Comparison of ENCODE assay signal across 8 mouse cellular contexts in genomic region chr17:29048748-29049507, GRCm38 (mm10). TPM values are rescaled to one million over a fixed set of nuclear protein-coding genes. Genes with fewer than 3 reads are reported as not detected.
A peak's percentile ranks its signal among the peaks of the same experiment; 100 is the strongest.
DNase-seq lines count a peak whose midpoint lies in the region; ATAC-seq lines count a peak whose summit lies in the region.

No protein-coding gene starts in this region.

- H3K27me3 ChIP-seq in kidney, embryonic 16.5 days (ENCODE audit: insufficient read depth, low read length) = no peaks in the 10 kb centered on the region
- no peaks in the 10 kb centered on the region for H3K27me3 ChIP-seq in liver, embryonic 11.5 days (replicated peaks; ENCODE audit: control insufficient read depth, insufficient read depth, low read length)
- H3K27me3 ChIP-seq in stomach, embryonic 15.5 days (replicated peaks) = no peaks in the 10 kb centered on the region

- H3K9ac ChIP-seq in kidney, embryonic 16.5 days (replicated peaks; ENCODE audit: low read length) = no peak overlapping the region
- no peak overlapping the region for H3K9ac ChIP-seq in liver, embryonic 11.5 days (ENCODE audit: low read depth, low read length)
- H3K9ac ChIP-seq in stomach, embryonic 15.5 days = no peak overlapping the region

- H3K36me3 ChIP-seq in kidney, embryonic 16.5 days (ENCODE audit: insufficient read depth, low read length) = peaks cover 38% of the 10 kb centered on the region
- H3K36me3 ChIP-seq in liver, embryonic 11.5 days (ENCODE audit: control insufficient read depth, insufficient read depth, low read length) = peaks cover 29% of the 10 kb centered on the region
- H3K36me3 ChIP-seq in stomach, embryonic 15.5 days = peaks cover 22% of the 10 kb centered on the region

- H3K4me3 ChIP-seq in kidney, embryonic 16.5 days (ENCODE audit: low read length) = no peak overlapping the region
- no peak overlapping the region for H3K4me3 ChIP-seq in liver, embryonic 11.5 days (ENCODE audit: low read depth, low read length)
- H3K4me3 ChIP-seq in stomach, embryonic 15.5 days (replicated peaks) = no peak overlapping the region

- no peak overlapping the region for H3K27ac ChIP-seq in kidney, embryonic 16.5 days (ENCODE audit: low read length)
- no peak overlapping the region for H3K27ac ChIP-seq in liver, embryonic 11.5 days (ENCODE audit: low read depth, low read length)
- 0 out of 2 replicates have a peak overlapping the region, but pooled peaks have one; percentile 19 for H3K27ac ChIP-seq in stomach, embryonic 15.5 days

- no peaks in the 10 kb centered on the region for H3K9me3 ChIP-seq in kidney, embryonic 16.5 days (ENCODE audit: low read length)
- no peaks in the 10 kb centered on the region for H3K9me3 ChIP-seq in liver, embryonic 11.5 days (ENCODE audit: control insufficient read depth, low read length)
- no peaks in the 10 kb centered on the region for H3K9me3 ChIP-seq in stomach, embryonic 15.5 days

- DNase-seq in B cell, adult 2 months = peak; percentile 88 to 90
- DNase-seq in adrenal gland, postnatal 10 days = peak; percentile 91
- DNase-seq in embryo, embryonic 9.5 days (ENCODE audit: extremely low spot score) = peak; percentile 86
- peak; percentile 78 to 84 for DNase-seq in gastrocnemius, postnatal 4 days (ENCODE audit: low spot score in 2 of 2)
- peak; percentile 80 for DNase-seq in liver, embryonic 11.5 days (ENCODE audit: low spot score)
- peak; percentile 69 to 81 for DNase-seq in natural killer cell, adult 2 months (ENCODE audit: low spot score in 2 of 2)

- ATAC-seq in kidney, embryonic 16.5 days (ENCODE audit: low FRiP score, low TSS enrichment) = peak; percentile 36; the same call in 1 of the 2 replicates
- peak; percentile 30; the same call in 1 of the 2 replicates for ATAC-seq in liver, embryonic 11.5 days (replicated peaks; ENCODE audit: low FRiP score)
- ATAC-seq in stomach, embryonic 15.5 days (ENCODE audit: insufficient read depth, low FRiP score, low read depth) = no peak

- H3K4me2 ChIP-seq in kidney, embryonic 16.5 days (replicated peaks; ENCODE audit: low read depth, low read length) = no peak overlapping the region
- no peak overlapping the region for H3K4me2 ChIP-seq in liver, embryonic 11.5 days
- no peak overlapping the region for H3K4me2 ChIP-seq in stomach, embryonic 15.5 days

- WGBS in kidney, embryonic 16.5 days = 20% methylated on average over 13 of the region's 13 CpGs
- 23% methylated on average over 13 of the region's 13 CpGs for WGBS in liver, embryonic 11.5 days
- 17% methylated on average over 13 of the region's 13 CpGs for WGBS in stomach, embryonic 15.5 days

- peaks cover 15% of the 10 kb centered on the region for H3K4me1 ChIP-seq in kidney, embryonic 16.5 days (ENCODE audit: insufficient read depth, low read length)
- peaks cover 14% of the 10 kb centered on the region for H3K4me1 ChIP-seq in liver, embryonic 11.5 days (replicated peaks; ENCODE audit: control insufficient read depth, insufficient read depth, low read length)
- H3K4me1 ChIP-seq in stomach, embryonic 15.5 days = peaks cover 15% of the 10 kb centered on the region

RNA-seq across cellular contexts. Expression of gene Srsf3, which starts 16.5 kb away (rescaled TPM):
- total RNA-seq in adrenal gland, postnatal 10 days (2021) = 100 to 1,000 TPM; 144 to 193 TPM
- 100 to 1,000 TPM; 129 TPM for total RNA-seq in gastrocnemius, postnatal 4 days (2021)
- 597 and 625 TPM in 2 replicates for polyA plus RNA-seq in kidney, embryonic 16.5 days (2015; fragmentation: Nextera tagmentation; extraction: Ambion mirVana)
- 532 and 579 TPM in 2 replicates for polyA plus RNA-seq in liver, embryonic 11.5 days (2014; fragmentation: Nextera tagmentation; extraction: Ambion mirVana)
- 518 and 524 TPM in 2 replicates for polyA plus RNA-seq in stomach, embryonic 15.5 days (2015; fragmentation: Nextera tagmentation; extraction: Ambion mirVana)

RNA-seq across cellular contexts. Expression of gene Stk38, which starts 41.1 kb away (rescaled TPM):
- 10 to 100 TPM; 55.0 to 76.8 TPM for total RNA-seq in adrenal gland, postnatal 10 days (2021)
- total RNA-seq in gastrocnemius, postnatal 4 days (2021) = 10 to 100 TPM; 60.3 to 66.7 TPM
- polyA plus RNA-seq in kidney, embryonic 16.5 days (2015; fragmentation: Nextera tagmentation; extraction: Ambion mirVana) = 106 and 121 TPM in 2 replicates
- 83.3 and 90.1 TPM in 2 replicates for polyA plus RNA-seq in liver, embryonic 11.5 days (2014; fragmentation: Nextera tagmentation; extraction: Ambion mirVana)
- polyA plus RNA-seq in stomach, embryonic 15.5 days (2015; fragmentation: Nextera tagmentation; extraction: Ambion mirVana) = 98.3 and 106 TPM in 2 replicates

RNA-seq across cellular contexts. Expression of gene Cdkn1a, which starts 41.8 kb away (rescaled TPM):
- total RNA-seq in adrenal gland, postnatal 10 days (2021) = 100 to 1,000 TPM in 1 of 2 experiments, 10 to 100 TPM in 1; 46.6 to 201 TPM
- 100 to 1,000 TPM; 138 to 142 TPM for total RNA-seq in gastrocnemius, postnatal 4 days (2021)
- polyA plus RNA-seq in kidney, embryonic 16.5 days (2015; fragmentation: Nextera tagmentation; extraction: Ambion mirVana) = 74.1 and 81.3 TPM in 2 replicates
- polyA plus RNA-seq in liver, embryonic 11.5 days (2014; fragmentation: Nextera tagmentation; extraction: Ambion mirVana) = 12.2 and 13.8 TPM in 2 replicates
- 89.7 and 102 TPM in 2 replicates for polyA plus RNA-seq in stomach, embryonic 15.5 days (2015; fragmentation: Nextera tagmentation; extraction: Ambion mirVana)
